Mouse (Mus musculus): ENCODE data around the gene Olfr798. TPM values are rescaled to one million over a fixed set of nuclear protein-coding genes. Genes with fewer than 3 reads are reported as not detected.

Gene Olfr798
- not detected for total RNA-seq (2021)
- long read RNA-seq, experiment 1: 0 reads
- long read RNA-seq, experiment 2: 0 reads

- no peak for DNase-seq (ENCODE audit: low spot score in 2 of 2)
Measured at GRCm38 (mm10) chr10:129627834-129628233, at the start of gene Olfr798. TSS of gene Olfr798 (minus strand) at chr10:129627934.

GRCm38 (mm10) chr10:129673765-129674164 lies 46.0 kb upstream of the Olfr798 start, which contains the start of gene Olfr801:
TSS of gene Olfr801 (minus strand) at chr10:129673865.
- no peak for DNase-seq (ENCODE audit: low spot score in 2 of 2)

GRCm38 (mm10) chr10:129657394-129657793 lies 29.7 kb upstream of the Olfr798 start, which contains the start of gene Olfr800:
TSS of gene Olfr800 (plus strand) at chr10:129657694.
- DNase-seq (ENCODE audit: low spot score in 2 of 2): no peak

- DNase-seq (ENCODE audit: low spot score in 2 of 2): no peak
Measured at GRCm38 (mm10) chr10:129651763-129652162, 24.0 kb upstream of the Olfr798 start.

GRCm38 (mm10) chr10:129637184-129637583 lies 9.4 kb upstream of the Olfr798 start, which contains the start of gene Olfr799:
TSS of gene Olfr799 (plus strand) at chr10:129637484.
- DNase-seq (ENCODE audit: low spot score in 2 of 2): no peak

- no peak for DNase-seq (ENCODE audit: low spot score in 2 of 2)
Measured at GRCm38 (mm10) chr10:129623251-129623650, 4.5 kb downstream of the Olfr798 start.

GRCm38 (mm10) chr10:129621724-129622123 lies 6.0 kb downstream of the Olfr798 start:
- no peak for DNase-seq (ENCODE audit: low spot score in 2 of 2)

- DNase-seq (ENCODE audit: low spot score in 2 of 2): no peak
Measured at GRCm38 (mm10) chr10:129612470-129612869, 15.3 kb downstream of the Olfr798 start, which contains the start of gene Olfr796. TSS of gene Olfr796 (minus strand) at chr10:129612570.

- DNase-seq (ENCODE audit: low spot score in 2 of 2): peak in 1 of 2 experiments; percentile 6
Measured at GRCm38 (mm10) chr10:129577066-129577465, 50.7 kb downstream of the Olfr798 start.

Small RNA genes lying within 50 kb of the gene (microRNA-seq; reads per million reads assigned to microRNA genes)
- 0 reads per million in 2 experiments for gene Gm23252

Other genes with a start within 250 kb of the Olfr798 start
- gene Olfr784, start 243.9 kb downstream of the Olfr798 start, total RNA-seq (2021): under 1 TPM in 1 of 2 experiments, not detected in 1; 0.14 TPM
- gene Olfr785, start 222.5 kb downstream of the Olfr798 start, total RNA-seq (2021): not detected
- gene Olfr786, start 200.6 kb downstream of the Olfr798 start, total RNA-seq (2021): not detected
- not detected for gene Olfr787, start 166.1 kb downstream of the Olfr798 start, total RNA-seq (2021)
- not detected for gene Olfr788, start 156.9 kb downstream of the Olfr798 start, total RNA-seq (2021)
- gene Olfr789, start 143.2 kb downstream of the Olfr798 start, total RNA-seq (2021): not detected
- not detected for gene Olfr790, start 129.4 kb downstream of the Olfr798 start, total RNA-seq (2021)
- not detected for gene Olfr791, start 106.1 kb downstream of the Olfr798 start, total RNA-seq (2021)
- not detected for gene Olfr792, start 88.8 kb downstream of the Olfr798 start, total RNA-seq (2021)
- gene Olfr794, start 60.3 kb downstream of the Olfr798 start, total RNA-seq (2021): not detected
- gene Olfr796, start 15.4 kb downstream of the Olfr798 start, total RNA-seq (2021): not detected
- gene Olfr799, start 9.6 kb upstream of the Olfr798 start, total RNA-seq (2021): not detected
- gene Olfr800, start 29.8 kb upstream of the Olfr798 start, total RNA-seq (2021): not detected
- gene Olfr801, start 45.9 kb upstream of the Olfr798 start, total RNA-seq (2021): not detected
- gene Olfr802, start 60.2 kb upstream of the Olfr798 start, total RNA-seq (2021): under 1 TPM; 0.10 to 0.18 TPM
- not detected for gene Olfr803, start 66.4 kb upstream of the Olfr798 start, total RNA-seq (2021)
- gene Olfr804, start 75.3 kb upstream of the Olfr798 start, total RNA-seq (2021): not detected
- gene Olfr805, start 101.4 kb upstream of the Olfr798 start, total RNA-seq (2021): not detected
- not detected for gene Olfr806, start 114.0 kb upstream of the Olfr798 start, total RNA-seq (2021)
- gene Olfr807, start 129.9 kb upstream of the Olfr798 start, total RNA-seq (2021): not detected
- gene Olfr808, start 137.5 kb upstream of the Olfr798 start, total RNA-seq (2021): not detected
- gene Olfr809, start 146.7 kb upstream of the Olfr798 start, total RNA-seq (2021): not detected
- not detected for gene Olfr810, start 167.0 kb upstream of the Olfr798 start, total RNA-seq (2021)
- gene Olfr811, start 176.5 kb upstream of the Olfr798 start, total RNA-seq (2021): not detected
- gene Olfr812, start 218.2 kb upstream of the Olfr798 start, total RNA-seq (2021): not detected
- gene Olfr813, start 227.4 kb upstream of the Olfr798 start, total RNA-seq (2021): not detected